Mouse (Mus musculus): ENCODE data around the gene Kcnj14. TPM values are rescaled to one million over a fixed set of nuclear protein-coding genes. Genes with fewer than 3 reads are reported as not detected.

Gene Kcnj14
- total RNA-seq, 2 experiments from 2014 or later: 0.45 to 0.53 TPM

DNA sequence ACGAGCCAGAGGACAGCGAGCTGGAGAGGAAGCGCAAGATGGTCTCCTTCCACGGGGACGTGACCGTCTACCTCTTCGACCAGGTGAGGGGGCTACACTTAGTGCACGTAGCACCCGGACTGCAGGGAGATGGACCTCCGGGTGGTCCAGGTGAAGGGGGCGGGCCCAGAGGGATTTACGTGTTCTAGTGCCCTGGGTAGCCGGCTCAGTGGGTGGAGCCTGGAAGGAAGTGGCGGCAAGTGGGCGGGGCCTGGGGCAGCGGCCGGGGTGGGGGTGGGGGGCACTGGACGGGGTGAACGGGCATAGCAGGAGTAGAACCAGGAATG lies 26.1 kb downstream of the Kcnj14 start:
- no peak for DNase-seq (ENCODE audit: low spot score in 2 of 2)

DNA sequence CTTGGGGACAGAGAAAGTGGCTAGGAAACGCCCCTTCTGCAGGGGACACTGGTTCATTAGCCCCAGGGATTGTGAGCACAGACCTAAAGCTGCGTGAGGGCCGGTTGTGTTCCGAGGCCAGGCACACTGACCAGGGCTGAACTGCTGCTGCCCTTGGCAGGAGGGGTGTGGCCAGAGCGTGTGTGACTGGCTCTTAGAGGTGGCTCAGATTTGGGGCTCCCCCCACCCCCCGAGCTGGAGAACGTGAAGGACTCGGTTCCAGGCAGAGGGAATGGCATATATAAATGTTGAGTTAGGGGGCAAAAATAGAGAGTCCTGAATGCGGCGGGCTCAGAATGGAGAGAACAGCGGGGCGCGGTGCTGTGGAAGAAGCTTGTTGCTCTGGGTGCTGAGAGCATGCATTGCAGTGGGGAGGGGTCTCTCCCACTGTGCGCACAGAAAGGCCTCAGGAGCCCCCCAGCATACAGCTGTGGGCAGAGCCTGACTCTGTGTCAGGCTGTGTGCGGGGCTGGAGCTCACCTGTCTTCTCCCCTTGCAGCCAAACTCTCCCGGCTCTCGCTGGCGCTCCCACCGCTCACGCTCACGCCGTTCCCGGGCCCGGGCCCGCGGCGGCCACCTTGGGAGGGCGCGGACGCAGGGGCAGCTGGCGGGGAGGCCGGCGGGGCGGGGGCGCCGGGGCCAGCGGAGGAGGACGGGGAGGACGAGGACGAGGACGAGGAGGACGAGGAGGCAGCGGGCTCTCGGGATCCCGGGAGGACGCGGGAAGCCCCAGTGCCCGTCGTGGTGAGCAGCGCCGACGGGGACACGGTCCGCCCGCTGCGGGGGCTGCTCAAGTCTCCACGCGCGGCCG lies 26.7 kb downstream of the Kcnj14 start:
- no peak for DNase-seq (ENCODE audit: low spot score in 2 of 2)

DNA sequence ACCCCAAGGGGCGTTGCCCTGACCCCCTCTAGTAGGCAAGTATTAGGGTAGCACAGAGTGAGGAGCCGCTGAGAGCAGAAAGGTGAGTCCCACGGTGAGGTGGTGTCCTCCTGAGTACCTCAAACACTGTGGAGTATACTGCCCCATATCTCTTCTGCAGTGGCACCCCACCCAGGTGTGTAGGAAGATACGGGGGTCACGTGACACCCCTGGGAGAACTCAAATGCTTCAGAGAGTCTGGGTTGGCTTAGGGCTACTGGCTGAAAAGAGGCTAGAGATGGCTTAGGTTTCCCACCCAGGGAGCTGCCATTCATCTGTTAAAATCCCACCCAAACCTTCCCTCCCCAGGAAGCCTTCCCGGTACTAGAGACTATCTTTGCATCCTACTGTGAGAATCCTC lies 27.6 kb downstream of the Kcnj14 start:
- DNase-seq (ENCODE audit: low spot score in 2 of 2): no peak

DNA sequence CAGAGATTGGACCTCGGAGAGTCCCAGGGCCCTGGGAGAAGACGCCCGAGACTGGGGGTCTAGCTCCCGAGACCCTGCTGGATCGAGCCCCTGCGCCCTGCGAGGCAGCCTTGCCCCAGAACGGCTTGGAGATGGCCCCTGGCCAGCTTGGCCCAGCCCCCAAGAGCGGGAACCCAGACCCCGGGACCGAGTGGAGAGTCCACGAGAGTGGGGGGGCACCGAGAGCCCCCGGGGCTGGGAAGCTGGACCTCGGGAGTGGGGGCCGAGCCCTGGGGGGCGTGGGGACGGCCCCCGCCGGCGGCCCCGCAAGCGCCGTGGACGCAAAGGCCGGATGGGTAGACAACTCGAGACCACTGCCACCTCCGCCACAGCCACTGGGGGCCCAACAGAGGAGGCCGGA lies 29.6 kb downstream of the Kcnj14 start:
- no peak for DNase-seq (ENCODE audit: low spot score in 2 of 2)

DNA sequence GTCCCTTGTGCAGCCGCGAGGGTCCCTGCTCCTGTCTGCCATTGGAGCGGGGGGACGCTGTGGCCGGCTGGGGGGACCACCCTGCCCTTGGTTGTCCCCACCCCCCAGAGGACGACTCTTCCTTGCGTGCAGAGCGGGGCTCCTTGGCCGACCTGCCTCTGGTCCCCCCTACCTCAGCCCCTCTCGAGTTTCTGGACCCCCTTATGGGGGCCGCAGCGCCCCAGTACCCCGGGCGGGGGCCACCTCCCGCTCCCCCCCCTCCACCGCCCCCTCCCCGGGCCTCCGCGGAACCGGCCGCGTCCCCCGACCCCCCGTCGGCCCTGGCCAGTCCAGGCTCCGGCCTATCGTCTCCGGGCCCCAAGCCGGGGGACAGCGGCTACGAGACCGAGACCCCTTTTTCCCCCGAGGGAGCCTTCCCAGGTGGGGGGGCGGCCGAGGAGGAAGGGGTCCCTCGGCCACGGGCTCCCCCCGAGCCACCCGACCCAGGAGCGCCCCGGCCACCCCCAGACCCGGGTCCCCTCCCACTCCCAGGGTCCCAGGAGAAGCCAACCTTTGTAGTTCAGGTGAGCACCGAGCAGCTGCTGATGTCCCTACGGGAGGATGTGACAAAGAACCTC lies 30.5 kb downstream of the Kcnj14 start:
- DNase-seq (ENCODE audit: low spot score in 2 of 2): no peak

DNA sequence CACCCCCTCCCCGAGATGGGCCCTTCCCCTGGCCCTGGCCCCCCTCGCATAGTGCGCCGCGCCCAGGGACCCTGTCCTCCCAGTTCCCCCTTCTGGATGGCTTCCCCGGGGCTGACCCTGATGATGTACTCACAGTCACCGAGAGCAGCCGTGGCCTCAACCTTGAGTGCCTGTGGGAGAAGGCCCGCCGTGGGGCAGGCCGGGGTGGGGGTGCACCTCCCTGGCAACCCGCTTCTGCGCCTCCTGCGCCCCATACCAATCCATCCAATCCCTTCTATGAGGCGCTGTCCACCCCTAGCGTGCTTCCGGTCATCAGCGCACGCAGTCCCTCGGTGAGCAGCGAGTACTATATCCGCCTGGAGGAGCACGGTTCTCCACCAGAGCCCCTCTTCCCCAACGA lies 31.3 kb downstream of the Kcnj14 start:
- DNase-seq (ENCODE audit: low spot score in 2 of 2): no peak

DNA sequence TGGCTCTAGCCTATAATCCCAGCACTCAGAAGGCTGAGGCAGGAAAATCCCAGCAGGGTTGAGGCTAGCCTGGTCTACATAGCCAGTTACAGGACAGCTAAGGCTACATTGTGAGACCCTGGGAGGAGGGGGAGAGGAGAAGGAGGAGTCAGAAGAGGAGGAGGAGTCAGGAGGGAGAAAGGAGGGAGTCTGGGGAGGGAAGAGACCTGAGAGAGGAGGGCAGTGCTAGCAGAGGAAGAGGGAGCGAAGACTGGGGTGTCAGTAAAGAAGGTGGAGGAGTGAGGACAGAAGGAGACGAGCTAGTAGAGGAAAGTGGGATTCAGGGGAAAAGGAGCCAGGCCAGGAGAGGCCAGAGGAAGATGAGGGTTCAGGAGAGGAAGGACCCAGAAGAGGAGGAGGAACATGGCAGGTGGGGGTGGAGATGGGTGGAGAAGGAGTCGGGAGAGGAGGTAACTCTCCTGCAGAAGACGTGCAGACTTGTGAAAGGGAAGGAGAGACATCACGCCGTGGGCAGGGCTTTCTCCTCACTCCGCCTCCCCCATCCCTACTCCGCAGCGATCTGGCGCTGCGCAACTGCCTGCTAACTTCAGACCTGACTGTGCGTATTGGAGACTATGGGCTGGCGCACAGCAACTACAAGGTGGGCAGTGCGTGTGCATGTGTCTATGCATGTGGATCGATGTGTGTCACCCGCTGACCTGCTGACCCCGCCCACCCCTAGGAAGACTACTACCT lies 32.7 kb downstream of the Kcnj14 start:
- DNase-seq (ENCODE audit: low spot score in 2 of 2): no peak

DNA sequence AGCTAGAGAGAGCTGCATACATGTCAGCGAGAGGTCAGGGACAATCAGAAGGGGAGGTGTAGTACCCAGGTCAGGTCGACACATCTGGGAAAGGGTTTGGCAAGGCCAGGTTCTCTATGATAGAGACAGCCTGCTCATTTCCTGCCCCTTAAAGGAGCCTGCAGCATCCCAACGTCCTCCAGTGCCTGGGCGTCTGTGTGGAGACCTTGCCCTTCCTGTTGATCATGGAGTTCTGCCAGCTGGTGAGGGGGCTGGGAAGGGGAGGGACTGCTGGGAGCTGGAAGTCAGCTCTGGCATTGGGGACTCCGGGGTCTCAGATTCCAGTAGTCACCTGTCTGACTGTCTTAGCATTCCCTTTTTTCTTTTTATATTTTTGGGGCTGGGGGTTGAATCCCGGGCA lies 33.9 kb downstream of the Kcnj14 start:
- no peak for DNase-seq (ENCODE audit: low spot score in 2 of 2)

DNA sequence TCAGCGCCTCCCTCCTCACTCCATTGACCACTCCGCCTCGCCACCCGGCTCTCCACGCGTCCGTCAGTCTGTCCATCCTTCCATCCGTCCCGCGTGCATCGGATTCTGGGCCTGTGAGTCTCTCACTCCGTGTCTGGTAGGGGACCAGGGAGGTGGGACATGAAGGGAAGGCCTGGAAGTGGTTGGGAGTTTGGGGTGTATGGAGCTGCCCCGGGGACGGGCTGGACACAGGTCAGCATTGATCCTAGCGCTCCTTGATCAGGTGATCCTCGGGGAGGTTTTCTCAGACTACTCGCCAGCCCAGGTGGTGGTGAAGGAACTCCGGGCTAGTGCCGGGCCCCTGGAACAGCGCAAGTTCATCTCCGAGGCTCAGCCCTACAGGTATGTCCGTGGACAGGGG lies 36.9 kb downstream of the Kcnj14 start:
- DNase-seq (ENCODE audit: low spot score in 2 of 2): no peak

DNA sequence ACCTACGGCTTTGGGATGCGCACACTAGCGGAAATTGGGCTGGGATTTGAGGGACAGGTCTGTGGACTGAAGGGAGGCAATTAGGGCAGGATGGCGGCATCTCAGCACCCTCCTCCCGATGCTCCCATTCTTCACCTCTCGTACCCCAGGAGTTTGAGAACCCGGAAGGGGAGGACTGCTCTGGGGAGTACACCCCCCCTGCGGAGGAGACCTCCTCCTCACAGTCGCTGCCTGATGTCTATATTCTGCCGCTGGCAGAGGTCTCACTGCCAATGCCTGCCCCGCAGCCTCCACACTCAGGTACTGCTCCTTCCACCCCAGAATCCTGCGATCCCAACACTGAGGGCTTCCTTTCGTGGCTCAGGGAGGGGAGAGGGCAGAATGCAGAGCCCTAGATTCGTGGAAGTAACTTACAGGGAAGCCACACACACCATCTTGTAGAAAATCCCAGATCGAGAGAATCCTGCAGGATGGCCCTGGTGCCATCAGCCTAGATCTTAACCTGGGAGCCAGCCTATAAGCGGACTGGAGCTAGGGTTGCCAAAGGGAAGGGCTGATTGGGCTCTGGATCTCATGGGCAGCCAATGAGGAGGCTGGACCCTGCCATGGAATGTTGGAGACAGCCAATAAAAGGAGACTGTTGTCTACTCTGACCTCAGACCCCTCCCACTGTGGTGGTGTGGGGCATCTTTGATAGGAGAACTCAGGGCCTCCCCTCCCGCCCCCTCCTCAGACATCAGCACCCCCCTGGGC lies 37.7 kb downstream of the Kcnj14 start:
- DNase-seq (ENCODE audit: low spot score in 2 of 2): no peak

DNA sequence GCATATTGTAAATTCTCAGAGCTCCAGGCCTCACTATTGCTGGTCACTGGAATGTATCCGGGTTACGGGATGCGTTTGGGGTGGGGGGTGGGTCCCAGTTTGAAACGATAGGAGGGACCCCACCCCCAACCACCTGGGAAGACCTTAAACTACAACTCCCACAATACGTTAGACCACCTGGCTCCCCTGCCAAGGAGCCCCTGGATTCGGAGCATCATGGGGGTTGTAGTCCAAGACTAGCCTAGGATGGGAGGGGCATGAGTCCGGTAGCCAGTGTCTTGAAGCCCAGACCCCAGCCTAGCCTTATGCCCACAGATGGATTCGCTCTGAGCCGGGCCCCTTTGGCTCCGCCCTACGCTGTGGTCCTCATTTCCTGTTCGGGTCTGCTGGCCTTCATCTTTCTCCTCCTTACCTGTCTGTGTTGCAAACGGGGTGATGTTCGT lies 38.4 kb downstream of the Kcnj14 start:
- DNase-seq (ENCODE audit: low spot score in 2 of 2): no peak

DNA sequence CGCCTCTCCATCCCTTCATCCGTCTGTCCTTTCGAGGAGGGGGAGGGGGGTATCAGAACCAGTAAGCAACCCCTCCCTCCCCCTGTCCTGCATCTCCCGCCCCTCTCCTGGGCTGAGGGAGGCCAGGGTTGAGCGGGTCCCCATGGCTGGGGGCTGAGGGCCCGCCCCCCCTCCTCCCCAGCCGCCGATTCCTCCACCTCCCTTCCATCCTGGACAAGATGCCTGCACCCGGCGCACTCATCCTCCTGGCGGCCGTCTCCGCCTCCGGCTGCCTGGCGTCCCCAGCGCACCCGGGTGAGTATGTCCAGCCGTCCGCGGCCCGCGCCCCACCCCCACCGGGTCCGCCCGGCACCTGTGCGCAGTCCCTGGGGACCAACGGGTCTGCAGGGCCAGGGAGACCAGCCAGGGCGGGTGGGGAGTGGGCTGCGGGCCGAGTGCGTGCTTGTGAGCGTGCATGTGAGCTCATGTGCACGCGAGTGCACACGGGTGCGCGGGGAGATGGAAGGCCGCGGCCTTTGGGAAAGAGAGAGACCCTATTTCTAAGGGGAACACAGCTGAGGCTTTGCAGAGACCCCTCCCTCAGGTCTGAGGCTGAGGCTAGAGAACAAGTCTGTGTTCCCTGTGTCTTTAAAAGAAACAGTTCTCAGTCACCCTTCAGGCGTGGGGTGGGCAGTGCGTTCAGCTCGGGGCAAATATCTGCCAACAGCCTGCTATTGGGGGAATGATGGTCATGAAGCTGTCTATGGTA lies 39.0 kb downstream of the Kcnj14 start:
- no peak for DNase-seq (ENCODE audit: low spot score in 2 of 2)

DNA sequence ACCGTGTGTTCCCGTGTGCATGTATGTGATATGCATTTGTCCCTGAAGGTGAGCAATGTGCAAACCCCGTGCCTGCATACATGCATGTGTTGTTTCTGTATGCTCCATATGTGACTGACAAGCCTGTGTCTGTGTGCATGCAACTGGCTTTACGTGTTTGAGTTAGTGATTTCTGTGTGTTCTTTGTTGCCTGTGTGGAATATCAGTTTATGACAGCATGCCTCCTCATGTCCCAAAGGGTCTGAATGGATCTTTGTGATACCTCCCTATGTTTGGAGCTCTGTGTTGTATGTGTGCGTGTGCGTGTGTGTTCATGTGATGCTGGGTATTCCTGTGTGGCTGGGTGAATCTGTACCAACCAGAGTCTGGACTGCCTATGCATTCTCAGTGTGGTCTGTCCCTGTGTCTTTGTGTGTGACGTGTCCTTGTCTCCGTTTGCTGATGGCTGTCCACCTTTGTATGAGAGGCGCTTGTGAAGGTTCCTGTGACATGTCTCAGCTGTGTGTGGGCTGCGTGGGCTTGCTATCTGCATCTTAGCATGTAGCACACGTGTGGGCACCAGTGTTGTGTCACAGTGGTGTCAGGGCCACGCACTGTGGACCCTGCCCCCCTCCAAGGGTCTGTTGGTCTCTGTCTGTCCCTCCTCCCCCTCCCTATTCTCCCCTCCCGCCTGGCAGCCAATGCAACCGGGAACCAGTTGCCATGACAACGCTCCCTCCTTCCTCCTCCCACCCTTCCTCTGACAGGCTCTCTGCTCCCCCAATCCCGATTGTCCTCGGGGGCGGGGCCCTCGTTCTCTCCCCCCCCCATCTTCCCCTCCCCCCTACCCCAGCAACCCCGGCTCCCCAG lies 39.8 kb downstream of the Kcnj14 start, which contains the start of gene Sult2b1:
Gene Sult2b1 (minus strand): TSS at position 146 of the 849 bp plus-strand sequence.
- DNase-seq (ENCODE audit: low spot score in 2 of 2): no peak

DNA sequence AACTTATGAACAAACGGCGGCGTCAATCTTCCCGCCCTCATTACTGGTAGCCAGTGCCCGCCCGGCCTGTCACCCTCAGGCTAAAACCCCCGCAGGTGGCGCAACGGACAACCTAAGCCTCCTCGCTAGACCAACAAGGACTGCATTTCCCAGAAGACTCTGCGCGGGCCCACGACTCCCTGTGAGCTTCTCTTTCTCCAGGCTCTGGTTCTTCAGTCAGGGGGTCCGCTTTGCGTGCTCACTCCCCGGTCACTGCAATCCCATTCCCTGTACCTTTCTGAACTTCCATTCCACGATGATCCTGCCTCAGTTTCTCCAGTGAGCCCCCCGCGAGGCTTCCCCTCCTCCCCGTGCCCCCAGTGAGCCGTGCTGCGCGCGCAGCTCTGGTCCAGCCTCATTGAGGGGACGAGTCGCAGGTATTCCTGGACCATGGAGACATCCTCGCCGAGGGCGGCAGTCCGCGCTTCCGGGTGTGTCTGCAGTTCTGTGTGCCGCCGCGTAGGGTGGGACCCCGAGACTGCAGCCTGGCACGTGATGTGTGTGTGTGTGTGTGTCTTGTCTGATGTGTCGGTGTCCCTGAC lies 41.0 kb downstream of the Kcnj14 start, which contains the start of gene Lmtk3:
Gene Lmtk3 (plus strand): TSS at position 228 of the 581 bp plus-strand sequence.
- no peak for DNase-seq (ENCODE audit: low spot score in 2 of 2)

DNA sequence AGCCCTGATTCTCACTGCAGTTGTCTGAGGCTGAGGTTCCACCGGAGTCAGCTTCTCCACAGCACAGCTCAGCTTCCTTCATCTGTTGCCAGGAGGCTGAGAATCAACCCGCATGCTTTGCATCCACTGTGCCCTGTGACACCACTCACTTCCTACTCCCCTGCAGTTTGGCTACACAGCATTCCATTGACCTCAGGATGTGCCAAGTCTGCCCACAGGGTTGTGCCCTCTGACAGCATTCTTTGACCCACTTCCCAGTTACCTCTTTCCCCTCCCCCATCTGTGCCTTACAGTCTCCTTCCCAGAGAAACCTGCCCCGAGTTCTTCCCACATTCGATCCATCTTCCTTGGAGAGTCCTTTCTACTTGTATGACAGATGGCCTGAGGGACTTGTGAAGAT lies 42.3 kb downstream of the Kcnj14 start:
- DNase-seq (ENCODE audit: low spot score in 2 of 2): no peak

DNA sequence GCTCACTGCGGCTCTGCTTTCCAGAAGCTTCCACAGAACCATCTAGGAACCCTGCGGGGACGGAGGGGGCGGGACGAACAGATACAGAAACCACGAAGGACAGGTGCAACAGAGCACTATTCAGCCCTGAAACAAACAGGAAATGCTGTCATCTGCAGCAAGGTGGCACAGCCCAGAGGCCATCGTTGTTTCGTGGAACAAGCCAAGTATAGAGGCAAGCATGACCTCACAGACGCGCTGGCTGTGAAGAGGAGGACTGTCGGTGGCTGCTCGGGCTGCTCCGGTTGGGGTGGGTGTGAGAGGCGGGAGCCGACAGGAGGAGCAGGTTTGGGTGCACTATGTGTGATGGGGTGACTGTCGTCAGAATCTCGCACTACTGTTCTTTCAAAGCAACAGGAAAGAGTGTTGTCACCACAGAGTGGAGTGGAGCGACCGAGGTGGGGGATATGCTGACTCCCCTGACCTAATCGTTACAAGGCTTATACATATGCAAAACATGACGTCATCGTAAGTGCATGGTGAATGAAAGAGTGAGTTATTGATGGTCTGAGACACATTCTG lies 45.4 kb downstream of the Kcnj14 start:
- DNase-seq (ENCODE audit: low spot score in 2 of 2): no peak

DNA sequence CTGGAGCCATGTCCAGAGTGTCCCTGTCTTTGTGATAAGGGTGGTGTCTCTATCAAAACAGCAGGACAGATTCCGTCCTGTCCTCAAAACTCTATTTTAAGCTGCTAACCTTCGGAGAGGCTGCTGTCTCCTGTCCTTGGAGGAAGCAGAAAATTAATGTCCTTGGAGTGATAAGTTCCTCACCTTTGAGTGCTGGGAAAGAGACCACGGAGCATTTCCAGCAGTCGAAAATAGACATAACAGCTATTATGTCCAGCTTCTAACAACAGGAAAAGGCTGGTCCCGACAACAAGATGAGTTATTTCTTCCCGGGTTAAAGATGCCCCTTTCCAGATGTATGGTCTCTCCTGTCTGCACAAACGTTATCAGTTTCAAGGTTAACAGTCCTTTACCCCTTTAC lies 49.3 kb downstream of the Kcnj14 start:
- no peak for DNase-seq (ENCODE audit: low spot score in 2 of 2)

DNA sequence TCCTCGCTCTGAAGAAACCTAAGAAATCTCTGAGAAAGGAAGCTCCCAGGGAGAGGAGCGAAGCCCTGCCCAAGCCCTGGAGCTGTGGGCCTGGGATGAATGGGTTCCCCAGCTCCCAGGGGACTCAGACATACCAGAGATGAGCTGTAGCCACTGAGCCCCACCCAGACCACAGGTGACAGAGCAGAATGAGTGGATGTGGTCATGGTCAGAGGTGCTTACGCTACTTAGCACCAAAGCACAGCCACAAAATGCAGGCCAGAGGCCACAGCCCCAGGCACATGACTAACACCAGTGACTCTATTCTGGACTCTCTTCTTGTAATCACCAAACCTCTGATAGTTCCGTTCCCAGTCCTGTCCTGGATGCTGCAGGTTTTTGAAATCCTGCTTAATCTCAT lies 53.5 kb downstream of the Kcnj14 start:
- no peak for DNase-seq (ENCODE audit: low spot score in 2 of 2)
